Mouse (Mus musculus) heart, postnatal 0 days (tissue): Measurements from ENCODE around the gene Nhej1. TPM values are rescaled to one million over a fixed set of nuclear protein-coding genes. Genes with fewer than 3 reads are reported as not detected.
A peak's percentile ranks its signal among the peaks of the same experiment; 100 is the strongest.

Source experiments
- ATAC-seq: fragments of 200-750 bp; cut with Nextera tagmentation; 2 replicates; pipeline ENCODE4 v1.8.0; 2017; ENCODE audit warnings: low read depth, moderate number of reproducible peaks, moderate library complexity; ENCODE audit not compliant: insufficient read depth
- DNase-seq: peaks from one replicate; pipeline ENCODE4 v3.0.0-alpha.2; 2016; ENCODE audit warnings: low spot score
- H3K27ac ChIP-seq: fragments of 300-500 bp; sonication (generic); 2 replicates; pipeline ENCODE4 v1.5.1; 2014; ENCODE audit warnings: low read depth, mild to moderate bottlenecking
- H3K27me3 ChIP-seq: fragments of 300-500 bp; sonication (generic); 2 replicates; pipeline ENCODE4 v1.6.1; 2014; ENCODE audit warnings: low read length, mixed read lengths; ENCODE audit not compliant: control insufficient read depth, insufficient read depth
- H3K36me3 ChIP-seq: fragments of 300-500 bp; sonication (generic); replicated peaks from 2 replicates; pipeline ENCODE4 v1.6.1; 2014; ENCODE audit warnings: low read length, mixed read lengths; ENCODE audit not compliant: control insufficient read depth, insufficient read depth
- H3K4me1 ChIP-seq: fragments of 300-500 bp; sonication (generic); 2 replicates; pipeline ENCODE4 v1.6.1; 2014; ENCODE audit warnings: antibody characterized with exemption; ENCODE audit not compliant: control insufficient read depth, insufficient read depth
- H3K4me2 ChIP-seq: fragments of 300-500 bp; sonication (generic); 2 replicates; pipeline ENCODE4 v1.6.1; 2014; ENCODE audit warnings: low read depth, mild to moderate bottlenecking, low read length, moderate library complexity
- H3K4me3 ChIP-seq: fragments of 300-500 bp; sonication (generic); 2 replicates; pipeline ENCODE4 v1.5.1; 2014; ENCODE audit warnings: low read depth, low read length
- H3K9ac ChIP-seq: fragments of 300-500 bp; sonication (generic); replicated peaks from 2 replicates; pipeline ENCODE4 v1.6.1; 2014; ENCODE audit warnings: low read depth, low read length, mixed read lengths
- H3K9me3 ChIP-seq: fragments of 300-500 bp; sonication (generic); replicated peaks from 2 replicates; pipeline ENCODE4 v1.6.1; 2016; ENCODE audit warnings: low read length; ENCODE audit not compliant: control insufficient read depth
- CTCF ChIP-seq: IDR thresholded peaks from 2 replicates; pipeline ENCODE4 v1.5.1; 2016; ENCODE audit warnings: antibody characterized with exemption, control low read depth, low read depth
- EP300 ChIP-seq: IDR thresholded peaks from 2 replicates; pipeline ENCODE4 v1.6.1; 2016; ENCODE audit warnings: antibody characterized with exemption, low read depth
- WGBS: fragments of 180-500 bp; shearing (Covaris S2); extraction: QIAGEN DNeasy Blood & Tissue Kit; methylation state at CpG from one replicate; pipeline ENCODE4 v1.1.7; 2014; 5-methylcytosine and 5-hydroxymethylcytosine counted together
- polyA plus RNA-seq: library from polyadenylated mRNA; unstranded; fragments of >200 nt; fragmentation: Nextera tagmentation; extraction: Ambion mirVana; gene quantifications from 2 replicates; pipeline ENCODE4 v1.2.1, GENCODE M21; 2015
- total RNA-seq: library from RNA; depleted of rRNA; stranded (reverse); fragments of >200 nt; gene quantifications from 2 replicates; pipeline ENCODE4 v1.2.3, GENCODE M21; 2014; ENCODE audit warnings: low replicate concordance

The Nhej1 gene
- total and polyA plus RNA-seq, 2 experiments from 2014 or later, result 6.1 to 8.4 TPM

- Histone ChIP-seq H3K4me2 (no peak overlapping the region), H3K36me3 (no peaks in the 10 kb centered on the region), H3K27me3 (no peaks in the 10 kb centered on the region), H3K4me1 (no peaks in the 10 kb centered on the region), H3K9ac (no peak overlapping the region), H3K9me3 (no peaks in the 10 kb centered on the region), H3K27ac (no peak overlapping the region), H3K4me3 (no peak overlapping the region)
- TF ChIP-seq EP300, result no peak
- no peak for TF ChIP-seq CTCF
- DNase-seq, result no peak
- no peak for ATAC-seq
- WGBS, result 59% methylated on average over 2 of the region's 2 CpGs
Observed at GRCm38 (mm10) chr1:75027061-75027779, 97.8 kb downstream of the Nhej1 start.

GRCm38 (mm10) chr1:75024419-75025199 lies 100.4 kb downstream of the Nhej1 start:
- H3K4me1 ChIP-seq, result no peaks in the 10 kb centered on the region
- TF ChIP-seq EP300, result no peak
- no peak for TF ChIP-seq CTCF
- no peak overlapping the region for H3K9ac ChIP-seq
- DNase-seq (no peak), ATAC-seq (no peak)
- H3K4me2 ChIP-seq, result no peak overlapping the region
- no peaks in the 10 kb centered on the region for H3K36me3 ChIP-seq
- no peak overlapping the region for H3K4me3 ChIP-seq
- no peaks in the 10 kb centered on the region for H3K27me3 ChIP-seq
- no peak overlapping the region for H3K27ac ChIP-seq
- no peaks in the 10 kb centered on the region for H3K9me3 ChIP-seq
- WGBS, result 61% methylated on average over 7 of the region's 7 CpGs

GRCm38 (mm10) chr1:75022216-75022615 lies 102.8 kb downstream of the Nhej1 start:
- H3K27ac ChIP-seq, result no peak overlapping the region
- no peaks in the 10 kb centered on the region for H3K4me1 ChIP-seq
- WGBS, result 81% methylated on average over 5 of the region's 5 CpGs
- DNase-seq, result no peak
- no peaks in the 10 kb centered on the region for H3K9me3 ChIP-seq
- H3K4me2 ChIP-seq, result no peak overlapping the region
- no peaks in the 10 kb centered on the region for H3K27me3 ChIP-seq
- no peaks in the 10 kb centered on the region for H3K36me3 ChIP-seq
- no peak for TF ChIP-seq CTCF
- TF ChIP-seq EP300, result no peak
- ATAC-seq, result no peak
- H3K9ac ChIP-seq, result no peak overlapping the region
- no peak overlapping the region for H3K4me3 ChIP-seq

GRCm38 (mm10) chr1:75016846-75017245 lies 108.2 kb downstream of the Nhej1 start:
- TF ChIP-seq EP300, result no peak
- peak; percentile 92 for TF ChIP-seq CTCF
- Histone ChIP-seq H3K4me2 (no peak overlapping the region), H3K9ac (no peak overlapping the region), H3K4me1 (peaks cover 5% of the 10 kb centered on the region), H3K27me3 (no peaks in the 10 kb centered on the region), H3K27ac (no peak overlapping the region), H3K36me3 (no peaks in the 10 kb centered on the region), H3K4me3 (no peak overlapping the region), H3K9me3 (no peaks in the 10 kb centered on the region)
- ATAC-seq, result peak; percentile 69
- DNase-seq, result peak; percentile 78
- WGBS, result 2% methylated on average over 6 of the region's 6 CpGs

- no peak overlapping the region for H3K9ac ChIP-seq
- peak overlapping the region; percentile 51 for H3K4me2 ChIP-seq
- DNase-seq (peak; percentile 24), ATAC-seq (peak; percentile 57)
- WGBS, result 4% methylated on average over 13 of the region's 13 CpGs
- no peak overlapping the region for H3K27ac ChIP-seq
- peaks cover 5% of the 10 kb centered on the region for H3K4me1 ChIP-seq
- no peaks in the 10 kb centered on the region for H3K27me3 ChIP-seq
- H3K9me3 ChIP-seq, result no peaks in the 10 kb centered on the region
- no peaks in the 10 kb centered on the region for H3K36me3 ChIP-seq
- H3K4me3 ChIP-seq, result peak overlapping the region; percentile 24
- no peak for TF ChIP-seq EP300
Observed at GRCm38 (mm10) chr1:75015551-75016265, 109.3 kb downstream of the Nhej1 start.
